Mouse (Mus musculus): ENCODE results near the gene Etl4. TPM values are rescaled to one million over a fixed set of nuclear protein-coding genes. Genes with fewer than 3 reads are reported as not detected.

Gene Etl4
- polyA plus RNA-seq, 1 experiment from 2014 or later, result 33.4 TPM

- no peak overlapping the region for H3K4me3 ChIP-seq (ENCODE audit: low read depth, low read length)
- 64% methylated on average over 5 of the region's 5 CpGs for WGBS
- no peak for ATAC-seq (ENCODE audit: insufficient read depth)
Observed at GRCm38 (mm10) chr2:20559083-20559482, 649.5 kb downstream of the Etl4 start.

GRCm38 (mm10) chr2:20559723-20560122, 650.1 kb downstream of the Etl4 start:
- Histone ChIP-seq H3K27me3 (ENCODE audit: insufficient read depth, low read length) (no peaks in the 10 kb centered on the region), H3K9me3 (ENCODE audit: low read depth, low read length) (no peaks in the 10 kb centered on the region), H3K36me3 (ENCODE audit: insufficient read depth) (no peaks in the 10 kb centered on the region), H3K9ac (no peak overlapping the region), H3K4me1 (ENCODE audit: insufficient read depth) (no peaks in the 10 kb centered on the region), H3K4me3 (ENCODE audit: low read depth, low read length) (no peak overlapping the region), H3K27ac (ENCODE audit: low read depth) (no peak overlapping the region), H3K4me2 (no peak overlapping the region)
- TF ChIP-seq CTCF (IDR thresholded peaks at IDR 0.05; ENCODE audit: low read depth), result no peak
- WGBS, result 44% methylated on average over 2 of the region's 2 CpGs
- DNase-seq (no peak), ATAC-seq (ENCODE audit: insufficient read depth) (no peak)

More at GRCm38 (mm10) chr2:20559083-20559482, 649.5 kb downstream of the Etl4 start:
- H3K4me1 ChIP-seq (ENCODE audit: insufficient read depth), result no peaks in the 10 kb centered on the region
- no peak overlapping the region for H3K4me2 ChIP-seq
- no peak overlapping the region for H3K9ac ChIP-seq
- H3K9me3 ChIP-seq (ENCODE audit: low read depth, low read length), result no peaks in the 10 kb centered on the region
- H3K27me3 ChIP-seq (ENCODE audit: insufficient read depth, low read length), result no peaks in the 10 kb centered on the region
- H3K27ac ChIP-seq (ENCODE audit: low read depth), result no peak overlapping the region
- no peaks in the 10 kb centered on the region for H3K36me3 ChIP-seq (ENCODE audit: insufficient read depth)
- DNase-seq, result no peak
- no peak for TF ChIP-seq CTCF (IDR thresholded peaks at IDR 0.05; ENCODE audit: low read depth)

GRCm38 (mm10) chr2:20560581-20560980, 651.0 kb downstream of the Etl4 start:
- Histone ChIP-seq H3K36me3 (ENCODE audit: insufficient read depth) (no peaks in the 10 kb centered on the region), H3K9ac (no peak overlapping the region), H3K27ac (ENCODE audit: low read depth) (no peak overlapping the region), H3K4me2 (no peak overlapping the region), H3K4me3 (ENCODE audit: low read depth, low read length) (no peak overlapping the region), H3K4me1 (ENCODE audit: insufficient read depth) (no peaks in the 10 kb centered on the region), H3K27me3 (ENCODE audit: insufficient read depth, low read length) (no peaks in the 10 kb centered on the region), H3K9me3 (ENCODE audit: low read depth, low read length) (no peaks in the 10 kb centered on the region)
- ATAC-seq (ENCODE audit: insufficient read depth), result no peak
- TF ChIP-seq CTCF (IDR thresholded peaks at IDR 0.05; ENCODE audit: low read depth), result no peak
- no peak for DNase-seq
- 86% methylated on average over 9 of the region's 9 CpGs for WGBS

GRCm38 (mm10) chr2:20563036-20563435, 653.5 kb downstream of the Etl4 start:
- ATAC-seq (ENCODE audit: insufficient read depth), result 0 out of 2 replicates have a peak, but pooled peaks have one; percentile 31
- no peak for DNase-seq
- no peak for TF ChIP-seq CTCF (IDR thresholded peaks at IDR 0.05; ENCODE audit: low read depth)
- no peaks in the 10 kb centered on the region for H3K27me3 ChIP-seq (ENCODE audit: insufficient read depth, low read length)
- 25% methylated on average over 6 of the region's 6 CpGs for WGBS
- no peaks in the 10 kb centered on the region for H3K9me3 ChIP-seq (ENCODE audit: low read depth, low read length)
- H3K9ac ChIP-seq, result no peak overlapping the region
- H3K36me3 ChIP-seq (ENCODE audit: insufficient read depth), result no peaks in the 10 kb centered on the region
- no peak overlapping the region for H3K4me3 ChIP-seq (ENCODE audit: low read depth, low read length)
- no peaks in the 10 kb centered on the region for H3K4me1 ChIP-seq (ENCODE audit: insufficient read depth)
- H3K27ac ChIP-seq (ENCODE audit: low read depth), result no peak overlapping the region
- no peak overlapping the region for H3K4me2 ChIP-seq

- H3K9ac ChIP-seq, result no peak overlapping the region
- no peaks in the 10 kb centered on the region for H3K27me3 ChIP-seq (ENCODE audit: insufficient read depth, low read length)
- H3K27ac ChIP-seq (ENCODE audit: low read depth), result no peak overlapping the region
- no peaks in the 10 kb centered on the region for H3K4me1 ChIP-seq (ENCODE audit: insufficient read depth)
- no peak for TF ChIP-seq CTCF (IDR thresholded peaks at IDR 0.05; ENCODE audit: low read depth)
- no peak overlapping the region for H3K4me2 ChIP-seq
- no peaks in the 10 kb centered on the region for H3K9me3 ChIP-seq (ENCODE audit: low read depth, low read length)
- DNase-seq, result peak; percentile 46
- no peak for ATAC-seq (ENCODE audit: insufficient read depth)
- 85% methylated on average over 1 of the region's 1 CpGs for WGBS
- no peaks in the 10 kb centered on the region for H3K36me3 ChIP-seq (ENCODE audit: insufficient read depth)
- H3K4me3 ChIP-seq (ENCODE audit: low read depth, low read length), result no peak overlapping the region
Observed at GRCm38 (mm10) chr2:20568456-20568855, 658.9 kb downstream of the Etl4 start.

- Histone ChIP-seq H3K9me3 (ENCODE audit: low read depth, low read length) (0 out of 2 replicates have a peak, but pooled peaks cover 2% of the 10 kb centered on the region), H3K27me3 (ENCODE audit: insufficient read depth, low read length) (no peaks in the 10 kb centered on the region), H3K9ac (no peak overlapping the region), H3K4me1 (ENCODE audit: insufficient read depth) (no peaks in the 10 kb centered on the region), H3K36me3 (ENCODE audit: insufficient read depth) (no peaks in the 10 kb centered on the region), H3K4me2 (no peak overlapping the region), H3K4me3 (ENCODE audit: low read depth, low read length) (no peak overlapping the region), H3K27ac (ENCODE audit: low read depth) (no peak overlapping the region)
- no peak for DNase-seq
- TF ChIP-seq CTCF (IDR thresholded peaks at IDR 0.05; ENCODE audit: low read depth), result no peak
- 55% methylated on average over 1 of the region's 1 CpGs for WGBS
- no peak for ATAC-seq (ENCODE audit: insufficient read depth)
Observed at GRCm38 (mm10) chr2:20571940-20572339, 662.4 kb downstream of the Etl4 start.

GRCm38 (mm10) chr2:20580331-20580730, 670.8 kb downstream of the Etl4 start:
- WGBS, result 78% methylated on average over 3 of the region's 3 CpGs
- Histone ChIP-seq H3K9ac (no peak overlapping the region), H3K27ac (ENCODE audit: low read depth) (no peak overlapping the region)

GRCm38 (mm10) chr2:20583032-20583431, 673.5 kb downstream of the Etl4 start:
- TF ChIP-seq CTCF (IDR thresholded peaks at IDR 0.05; ENCODE audit: low read depth), result no peak
- Histone ChIP-seq H3K4me1 (ENCODE audit: insufficient read depth) (no peaks in the 10 kb centered on the region), H3K27me3 (ENCODE audit: insufficient read depth, low read length) (no peaks in the 10 kb centered on the region), H3K36me3 (ENCODE audit: insufficient read depth) (no peaks in the 10 kb centered on the region), H3K9ac (no peak overlapping the region), H3K4me3 (ENCODE audit: low read depth, low read length) (no peak overlapping the region), H3K4me2 (no peak overlapping the region), H3K27ac (ENCODE audit: low read depth) (no peak overlapping the region), H3K9me3 (ENCODE audit: low read depth, low read length) (no peaks in the 10 kb centered on the region)
- no peak for DNase-seq
- no peak for ATAC-seq (ENCODE audit: insufficient read depth)

More at GRCm38 (mm10) chr2:20580331-20580730, 670.8 kb downstream of the Etl4 start:
- Histone ChIP-seq H3K27me3 (ENCODE audit: insufficient read depth, low read length) (no peaks in the 10 kb centered on the region), H3K9me3 (ENCODE audit: low read depth, low read length) (0 out of 2 replicates have a peak, but pooled peaks cover 2% of the 10 kb centered on the region), H3K4me2 (no peak overlapping the region), H3K4me1 (ENCODE audit: insufficient read depth) (no peaks in the 10 kb centered on the region), H3K4me3 (ENCODE audit: low read depth, low read length) (no peak overlapping the region), H3K36me3 (ENCODE audit: insufficient read depth) (no peaks in the 10 kb centered on the region)
- no peak for TF ChIP-seq CTCF (IDR thresholded peaks at IDR 0.05; ENCODE audit: low read depth)
- DNase-seq, result no peak
- no peak for ATAC-seq (ENCODE audit: insufficient read depth)

Measured in lung, embryonic 14.5 days (tissue).